30 mouse cellular contexts compared by ENCODE assay signal in genomic region chr2:62619679-62620078, GRCm38 (mm10). TPM values are rescaled to one million over a fixed set of nuclear protein-coding genes. Genes with fewer than 3 reads are reported as not detected.
DNase-seq lines count a peak whose midpoint lies in the region; ATAC-seq lines count a peak whose summit lies in the region.
"Had no signal": no experiment of that assay in that cellular context is flagged by ENCODE, and none has a peak within 500 bp of the region (broad histone marks: within the 10 kb centered on the region; RNA-seq: fewer than 3 reads in every experiment).

No protein-coding gene starts in this region.

- H3K27me3 ChIP-seq in heart, embryonic 10.5 days (ENCODE audit: insufficient read depth, poor library complexity, severe bottlenecking) = no peaks in the 10 kb centered on the region
- no peaks in the 10 kb centered on the region for H3K27me3 ChIP-seq in erythroblast, embryonic 14.5 days (ENCODE audit: control insufficient read depth)
- H3K27me3 ChIP-seq in liver, embryonic 13.5 days = no peaks in the 10 kb centered on the region
- H3K27me3 ChIP-seq in stomach, embryonic 15.5 days (replicated peaks) = no peaks in the 10 kb centered on the region
- no peaks in the 10 kb centered on the region for H3K27me3 ChIP-seq in heart, embryonic 11.5 days (ENCODE audit: control insufficient read depth, insufficient read depth, low read length)
- H3K27me3 ChIP-seq: CH12.LX; kidney, embryonic 15.5 days; Patski had no signal

- DNase-seq in heart, embryonic 10.5 days (ENCODE audit: low spot score) = no peak
- DNase-seq in heart, postnatal 36 days = no peak
- peak; percentile 52 for DNase-seq in liver, embryonic 13.5 days
- DNase-seq in cerebellum, postnatal 10 days = no peak
- DNase-seq in urinary bladder, adult 18-20 months (ENCODE audit: low spot score in 2 of 2) = no peak
- DNase-seq: adrenal gland, postnatal 14 days; cerebellum, adult 2 months; cerebellum, postnatal 36 days; gastrocnemius, postnatal 14 days; layer of hippocampus, postnatal 36 days; left cerebral cortex, postnatal 4 days; lung, embryonic 14.5 days; lung, postnatal 14 days; right cerebral cortex, adult 18-20 months; spleen, adult 18-20 months; thymus, postnatal 4 days had no signal

- ATAC-seq in liver, embryonic 13.5 days (ENCODE audit: low read depth) = peak; percentile 87
- ATAC-seq in stomach, embryonic 15.5 days (ENCODE audit: insufficient read depth, low FRiP score, low read depth) = peak; percentile 83; the same call in 1 of the 2 replicates
- no peak for ATAC-seq in heart, embryonic 11.5 days (replicated peaks; ENCODE audit: insufficient number of reproducible peaks, low FRiP score, low TSS enrichment)
- ATAC-seq: forebrain, embryonic 16.5 days; intestine, postnatal 0 days; midbrain, embryonic 16.5 days; Patski had no signal

- H3K4me1 ChIP-seq in heart, embryonic 10.5 days = no peaks in the 10 kb centered on the region
- peaks cover 76% of the 10 kb centered on the region for H3K4me1 ChIP-seq in erythroblast, embryonic 14.5 days (ENCODE audit: control insufficient read depth)
- H3K4me1 ChIP-seq in liver, embryonic 13.5 days (replicated peaks) = peaks cover 42% of the 10 kb centered on the region
- no peaks in the 10 kb centered on the region for H3K4me1 ChIP-seq in stomach, embryonic 15.5 days
- peaks cover 2% of the 10 kb centered on the region; the same call in 1 of the 2 replicates for H3K4me1 ChIP-seq in heart, embryonic 11.5 days (ENCODE audit: control insufficient read depth, insufficient read depth, low read length)
- H3K4me1 ChIP-seq: kidney, embryonic 15.5 days had no signal

- H3K9me3 ChIP-seq in heart, embryonic 10.5 days = no peaks in the 10 kb centered on the region
- H3K9me3 ChIP-seq in erythroblast, embryonic 14.5 days (ENCODE audit: control insufficient read depth, low read length) = no peaks in the 10 kb centered on the region
- H3K9me3 ChIP-seq in liver, embryonic 13.5 days (replicated peaks) = no peaks in the 10 kb centered on the region
- H3K9me3 ChIP-seq in stomach, embryonic 15.5 days = no peaks in the 10 kb centered on the region
- no peaks in the 10 kb centered on the region for H3K9me3 ChIP-seq in heart, embryonic 11.5 days (replicated peaks; ENCODE audit: control insufficient read depth, low read length)
- H3K9me3 ChIP-seq: kidney, embryonic 15.5 days had no signal

- no peak overlapping the region for H3K4me3 ChIP-seq in heart, embryonic 10.5 days
- H3K4me3 ChIP-seq in erythroblast, embryonic 14.5 days (replicated peaks) = peak overlapping the region; percentile 43
- no peak overlapping the region for H3K4me3 ChIP-seq in liver, embryonic 13.5 days (replicated peaks)
- H3K4me3 ChIP-seq in stomach, embryonic 15.5 days (replicated peaks) = no peak overlapping the region
- H3K4me3 ChIP-seq in heart, embryonic 11.5 days (ENCODE audit: low read depth, low read length) = no peak overlapping the region
- H3K4me3 ChIP-seq: kidney, embryonic 15.5 days had no signal

- H3K4me2 ChIP-seq in liver, embryonic 13.5 days = peak overlapping the region; percentile 50
- no peak overlapping the region for H3K4me2 ChIP-seq in stomach, embryonic 15.5 days
- H3K4me2 ChIP-seq in heart, embryonic 11.5 days = no peak overlapping the region
- H3K4me2 ChIP-seq: hindbrain, embryonic 14.5 days; kidney, embryonic 15.5 days; lung, embryonic 14.5 days; midbrain, embryonic 11.5 days had no signal

- peak overlapping the region; percentile 65 for H3K9ac ChIP-seq in liver, embryonic 13.5 days
- H3K9ac ChIP-seq in stomach, embryonic 15.5 days = no peak overlapping the region
- no peak overlapping the region for H3K9ac ChIP-seq in heart, embryonic 11.5 days (ENCODE audit: low read depth, low read length)
- H3K9ac ChIP-seq: hindbrain, embryonic 14.5 days; kidney, embryonic 15.5 days; lung, embryonic 14.5 days had no signal

- H3K27ac ChIP-seq in heart, embryonic 10.5 days = peak overlapping the region; percentile 11; the same call in 1 of the 2 replicates
- peak overlapping the region; percentile 96 for H3K27ac ChIP-seq in liver, embryonic 13.5 days
- no peak overlapping the region for H3K27ac ChIP-seq in stomach, embryonic 15.5 days
- H3K27ac ChIP-seq in heart, embryonic 11.5 days (ENCODE audit: low read depth, low read length) = no peak overlapping the region
- H3K27ac ChIP-seq: hindbrain, embryonic 14.5 days; kidney, embryonic 15.5 days had no signal

- intact Hi-C loops in heart, postnatal 36 days (cut with DNase I) = loop anchor here (10.0 kb wide), 1 partner anchor 155 kb away; no protein-coding TSS in a partner anchor

- H3K36me3 ChIP-seq in heart, embryonic 10.5 days = no peaks in the 10 kb centered on the region
- H3K36me3 ChIP-seq in erythroblast, embryonic 14.5 days (ENCODE audit: control insufficient read depth) = peaks cover 7% of the 10 kb centered on the region
- H3K36me3 ChIP-seq in liver, embryonic 13.5 days = no peaks in the 10 kb centered on the region
- H3K36me3 ChIP-seq in stomach, embryonic 15.5 days = no peaks in the 10 kb centered on the region
- no peaks in the 10 kb centered on the region for H3K36me3 ChIP-seq in heart, embryonic 11.5 days (ENCODE audit: control insufficient read depth, insufficient read depth, low read length)
- H3K36me3 ChIP-seq: kidney, embryonic 15.5 days had no signal

- 38% methylated on average over 2 of the region's 2 CpGs for WGBS in heart, embryonic 10.5 days
- WGBS in liver, embryonic 13.5 days (ENCODE audit: insufficient replicate concordance) = 18% methylated on average over 2 of the region's 2 CpGs
- WGBS in stomach, embryonic 15.5 days = 47% methylated on average over 2 of the region's 2 CpGs
- 38% methylated on average over 2 of the region's 2 CpGs for WGBS in heart, embryonic 11.5 days (ENCODE audit: insufficient replicate concordance)

RNA-seq across cellular contexts. Expression of gene Ifih1, which starts 26.4 kb away (rescaled TPM):
- 0.93 and 1.0 TPM in 2 replicates for polyA plus RNA-seq in heart, embryonic 10.5 days (2016; fragmentation: Nextera tagmentation; extraction: Ambion mirVana)
- 1 to 10 TPM; 6.1 to 8.6 TPM for total RNA-seq in heart, postnatal 36 days (2021)
- polyA plus RNA-seq in erythroblast, embryonic 14.5 days (2012) = 0.08 TPM in 2 replicates
- polyA plus RNA-seq in liver, embryonic 13.5 days (2015; fragmentation: Nextera tagmentation; extraction: Ambion mirVana) = 3.3 and 4.3 TPM in 2 replicates
- 4.4 TPM in 2 replicates for polyA plus RNA-seq in stomach, embryonic 15.5 days (2015; fragmentation: Nextera tagmentation; extraction: Ambion mirVana)
- 0.46 and 0.80 TPM in 2 replicates for polyA plus RNA-seq in heart, embryonic 11.5 days (2014; fragmentation: Nextera tagmentation; extraction: Ambion mirVana)

RNA-seq across cellular contexts. Expression of gene Gca, which starts 44.4 kb away (rescaled TPM):
- polyA plus RNA-seq in heart, embryonic 10.5 days (2016; fragmentation: Nextera tagmentation; extraction: Ambion mirVana) = 9.0 and 14.6 TPM in 2 replicates
- 10 to 100 TPM; 26.4 to 29.9 TPM for total RNA-seq in heart, postnatal 36 days (2021)
- not detected in 2 replicates for polyA plus RNA-seq in erythroblast, embryonic 14.5 days (2012)
- 1.9 and 2.2 TPM in 2 replicates for polyA plus RNA-seq in liver, embryonic 13.5 days (2015; fragmentation: Nextera tagmentation; extraction: Ambion mirVana)
- polyA plus RNA-seq in stomach, embryonic 15.5 days (2015; fragmentation: Nextera tagmentation; extraction: Ambion mirVana) = 7.3 and 9.3 TPM in 2 replicates
- 13.5 and 14.1 TPM in 2 replicates for polyA plus RNA-seq in heart, embryonic 11.5 days (2014; fragmentation: Nextera tagmentation; extraction: Ambion mirVana)

RNA-seq across cellular contexts. Expression of gene Fap, which starts 45.8 kb away (rescaled TPM):
- polyA plus RNA-seq in heart, embryonic 10.5 days (2016; fragmentation: Nextera tagmentation; extraction: Ambion mirVana) = 0.65 and 1.3 TPM in 2 replicates
- 1 to 10 TPM; 2.9 to 3.7 TPM for total RNA-seq in heart, postnatal 36 days (2021)
- not detected in 2 replicates for polyA plus RNA-seq in erythroblast, embryonic 14.5 days (2012)
- 0.40 and 0.54 TPM in 2 replicates for polyA plus RNA-seq in liver, embryonic 13.5 days (2015; fragmentation: Nextera tagmentation; extraction: Ambion mirVana)
- polyA plus RNA-seq in stomach, embryonic 15.5 days (2015; fragmentation: Nextera tagmentation; extraction: Ambion mirVana) = 15.4 and 16.6 TPM in 2 replicates
- 0.56 and 1.3 TPM in 2 replicates for polyA plus RNA-seq in heart, embryonic 11.5 days (2014; fragmentation: Nextera tagmentation; extraction: Ambion mirVana)
- total RNA-seq: ES-E14 had no signal
- polyA plus RNA-seq: C2C12; Patski; testis, adult 2 months had no signal

Comparison
In these comparisons a context has a peak if more than half of its experiments do, and no peak if none do; other contexts are left out.
1. H3K27ac ChIP-seq: peak in heart, embryonic 10.5 days (single experiment) and liver, embryonic 13.5 days (single experiment); none in stomach, embryonic 15.5 days (single experiment) and heart, embryonic 11.5 days (single experiment).